Mouse (Mus musculus) neutrophil, adult 5-6 weeks (primary cell): ENCODE measurements around the gene Olfr397. TPM values are rescaled to one million over a fixed set of nuclear protein-coding genes. Genes with fewer than 3 reads are reported as not detected.

ENCODE experiments used
- ATAC-seq: fragments of 151-379, 151-347 bp; 2 replicates; pipeline ENCODE4 v1.8.0; 2017; ENCODE audit warnings: mild to moderate bottlenecking, moderate TSS enrichment; ENCODE audit not compliant: insufficient number of reproducible peaks, poor library complexity, low FRiP score, severe bottlenecking; ENCODE audit errors: extremely low read depth
- total RNA-seq: library from RNA; stranded (forward); fragments of 200-1000 nt; gene quantifications from 2 replicates; pipeline ENCODE4 v1.2.3, GENCODE M21; 2017

The Olfr397 gene
- total RNA-seq: not detected in 2 replicates

DNA sequence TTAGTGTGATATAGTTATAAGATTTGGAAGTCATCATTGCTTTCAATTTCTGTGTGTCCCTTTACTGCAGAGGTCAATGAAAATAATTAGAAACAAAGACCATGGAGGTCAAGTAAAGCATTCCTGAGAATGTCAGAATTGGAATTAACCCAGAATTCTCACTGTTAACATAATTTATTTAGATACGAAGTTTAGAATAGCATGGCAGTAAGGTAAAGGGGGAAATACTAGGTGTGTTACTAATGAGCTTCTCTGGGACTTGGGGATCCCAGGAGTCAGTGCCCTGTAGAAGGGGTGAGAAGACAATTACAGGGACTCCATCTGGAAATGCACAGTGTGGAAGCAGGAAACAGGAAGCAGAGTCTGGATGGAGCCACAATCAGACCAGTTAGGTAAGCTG lies at the start of gene Olfr397:
Olfr397 (plus strand) TSS at position 301 of the 400 bp plus-strand sequence.
- no peak for ATAC-seq

DNA sequence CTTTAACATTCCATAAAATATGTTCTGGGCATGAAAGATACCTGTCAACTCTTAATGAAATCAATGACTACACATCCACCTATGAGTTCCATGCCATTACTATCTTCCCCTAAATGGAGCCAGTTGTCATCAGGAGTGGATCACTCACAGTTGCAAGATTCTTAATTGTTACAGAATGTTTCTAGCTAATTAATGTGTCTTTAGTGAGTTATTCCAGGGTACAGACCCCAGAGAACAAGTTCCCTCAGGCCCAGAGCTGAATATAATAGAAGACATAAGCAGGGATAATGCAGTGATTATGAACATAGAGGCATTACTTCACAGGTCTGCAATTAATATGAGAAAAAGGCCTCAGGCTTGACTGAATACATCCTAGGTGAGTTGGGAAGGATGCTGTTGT lies 24.2 kb upstream of the Olfr397 start, which contains the start of gene Olfr23:
Olfr23 (plus strand) TSS at position 301 of the 400 bp plus-strand sequence.
- no peak for ATAC-seq

- no peak for ATAC-seq
Measured at GRCm38 (mm10) chr11:73990307-73990706, 29.7 kb downstream of the Olfr397 start, which contains the start of gene Olfr398. Gene Olfr398, minus strand, starts transcription at chr11:73990407.

GRCm38 (mm10) chr11:73993115-73993514 lies 32.5 kb downstream of the Olfr397 start:
- no peak for ATAC-seq

Other genes starting within 250 kb of the Olfr397 start
- gene Olfr389, start 180.1 kb upstream of the Olfr397 start, total RNA-seq: not detected in 2 replicates
- not detected in 2 replicates for gene Olfr390, start 177.9 kb upstream of the Olfr397 start, total RNA-seq
- gene Olfr391-ps, start 157.8 kb upstream of the Olfr397 start, total RNA-seq: not detected in 2 replicates
- not detected in 2 replicates for gene Olfr392, start 143.8 kb upstream of the Olfr397 start, total RNA-seq
- not detected in 2 replicates for gene Olfr393, start 109.4 kb upstream of the Olfr397 start, total RNA-seq
- gene Olfr394, start 70.0 kb upstream of the Olfr397 start, total RNA-seq: 0.12 TPM in 1 of 2 replicates, not detected in the other
- 0.12 TPM in 1 of 2 replicates, not detected in the other for gene Olfr395, start 51.5 kb upstream of the Olfr397 start, total RNA-seq
- gene Olfr23, start 24.1 kb upstream of the Olfr397 start, total RNA-seq: not detected in 2 replicates
- gene Olfr398, start 29.6 kb downstream of the Olfr397 start, total RNA-seq: not detected in 2 replicates
- gene Olfr139, start 95.7 kb downstream of the Olfr397 start, total RNA-seq: not detected in 2 replicates
- not detected in 2 replicates for gene Olfr399, start 95.8 kb downstream of the Olfr397 start, total RNA-seq
- not detected in 2 replicates for gene Zfp616, start 109.1 kb downstream of the Olfr397 start, total RNA-seq
- not detected in 2 replicates for gene Olfr401, start 152.9 kb downstream of the Olfr397 start, total RNA-seq
- 0.12 TPM in 1 of 2 replicates, not detected in the other for gene Olfr402, start 192.7 kb downstream of the Olfr397 start, total RNA-seq
- not detected in 2 replicates for gene Olfr403, start 225.4 kb downstream of the Olfr397 start, total RNA-seq